8 mouse cellular contexts compared by ENCODE assay signal in the genomic region with DNA sequence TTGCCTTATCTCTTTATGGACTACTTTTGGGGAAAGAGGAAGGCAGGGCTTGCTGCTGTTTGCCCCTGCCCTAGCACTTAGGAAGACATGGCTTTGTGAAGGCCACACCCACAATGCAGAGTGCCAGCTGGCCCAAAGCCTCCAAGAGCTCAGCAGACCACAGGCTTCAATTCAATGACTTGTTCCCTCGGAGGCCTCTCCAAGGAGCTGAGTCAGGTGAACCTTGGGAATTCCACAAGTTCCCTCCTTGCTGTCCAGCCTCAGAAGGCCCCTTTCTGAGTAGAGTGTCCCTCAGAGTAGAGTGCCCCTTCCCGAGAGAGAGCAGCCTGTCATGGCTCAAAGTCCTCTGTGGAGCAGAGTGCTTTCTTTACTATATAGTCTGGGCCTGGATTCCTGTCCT.
DNase-seq lines count a peak whose midpoint lies in the region; ATAC-seq and TF ChIP-seq lines count a peak whose summit lies in the region.

No protein-coding gene starts in this region.

- H3K27ac ChIP-seq in lung, embryonic 14.5 days (ENCODE audit: low read depth) = peak overlapping the region; percentile 33

- peaks cover 21% of the 10 kb centered on the region for H3K4me1 ChIP-seq in lung, embryonic 14.5 days (ENCODE audit: insufficient read depth)

- 5% methylated on average over 2 of the region's 2 CpGs for WGBS in lung, embryonic 14.5 days

- no peaks in the 10 kb centered on the region for H3K9me3 ChIP-seq in lung, embryonic 14.5 days (ENCODE audit: low read depth, low read length)

- H3K9ac ChIP-seq in lung, embryonic 14.5 days = no peak overlapping the region

- H3K4me2 ChIP-seq in lung, embryonic 14.5 days = peak overlapping the region; percentile 36

- TF ChIP-seq CTCF in lung, embryonic 14.5 days (IDR thresholded peaks at IDR 0.05; ENCODE audit: low read depth) = no peak

- intact Hi-C loops in gastrocnemius, postnatal 14 days (cut with DNase I; ENCODE audit: low total_unique reads) = loop anchor here (10.0 kb wide), 1 partner anchor 180 kb away; the partner anchor contains the start of gene Gadd45g

- H3K27me3 ChIP-seq in lung, embryonic 14.5 days (ENCODE audit: insufficient read depth, low read length) = no peaks in the 10 kb centered on the region

- peak; percentile 47; the same call in 1 of the 2 replicates for ATAC-seq in lung, embryonic 14.5 days (ENCODE audit: insufficient read depth)

- no peaks in the 10 kb centered on the region for H3K36me3 ChIP-seq in lung, embryonic 14.5 days (ENCODE audit: insufficient read depth)

- peak; percentile 41 for DNase-seq in retina, postnatal 1 day
- DNase-seq in retina, embryonic 14.5 days (ENCODE audit: low spot score) = no peak
- DNase-seq in gastrocnemius, postnatal 14 days = peak; percentile 68
- DNase-seq in kidney, adult 11 months = peak; percentile 85
- peak; percentile 83 for DNase-seq in lung, embryonic 14.5 days
- DNase-seq in frontal cortex, postnatal 10 days (ENCODE audit: low spot score in 2 of 2) = no peak
- no peak for DNase-seq in thymus, postnatal 0 days (ENCODE audit: low spot score)
- DNase-seq in layer of hippocampus, adult 9-10 months (ENCODE audit: low spot score) = no peak

- H3K4me3 ChIP-seq in lung, embryonic 14.5 days (ENCODE audit: low read depth, low read length) = no peak overlapping the region

Comparison
In these comparisons a context has a peak if more than half of its experiments do, and no peak if none do; other contexts are left out.
1. DNase-seq: peak in retina, postnatal 1 day (single experiment), gastrocnemius, postnatal 14 days (single experiment), kidney, adult 11 months (single experiment) and lung, embryonic 14.5 days (single experiment); none in retina, embryonic 14.5 days (single experiment), frontal cortex, postnatal 10 days (0 of 2), thymus, postnatal 0 days (single experiment) and layer of hippocampus, adult 9-10 months (single experiment).